Mouse (Mus musculus) adrenal gland, adult 18-20 months (tissue): ENCODE data around the gene Sept3. TPM values are rescaled to one million over a fixed set of nuclear protein-coding genes. Genes with fewer than 3 reads are reported as not detected.
A peak's percentile ranks its signal among the peaks of the same experiment; 100 is the strongest.
"Not testable (repeated sequence)": the region's sequence is repeated elsewhere in the genome, so short reads cannot be mapped to it uniquely, and the experiment has no call there.

ENCODE experiments used
- DNase-seq, 2 experiments: peaks; one replicate each; pipeline ENCODE4 v3.0.0; 2021 to 2022; ENCODE audit warnings: low spot score in 2 of 2
- long read RNA-seq, 2 experiments: library from polyadenylated mRNA; stranded (forward); transcript quantifications; one replicate each; pipeline ENCODE4 v2.0.0; 2021
- total RNA-seq, 2 experiments: library from RNA; stranded (reverse); gene quantifications; 1 replicate in 1 of 2; 2 replicates in 1 of 2; pipeline ENCODE4 v1.2.3; 2021

Sept3 gene
- total RNA-seq: 1 to 10 TPM; 3.4 to 3.8 TPM
- long read RNA-seq, experiment 1: 0 reads
- long read RNA-seq, experiment 2: 0 reads

DNA sequence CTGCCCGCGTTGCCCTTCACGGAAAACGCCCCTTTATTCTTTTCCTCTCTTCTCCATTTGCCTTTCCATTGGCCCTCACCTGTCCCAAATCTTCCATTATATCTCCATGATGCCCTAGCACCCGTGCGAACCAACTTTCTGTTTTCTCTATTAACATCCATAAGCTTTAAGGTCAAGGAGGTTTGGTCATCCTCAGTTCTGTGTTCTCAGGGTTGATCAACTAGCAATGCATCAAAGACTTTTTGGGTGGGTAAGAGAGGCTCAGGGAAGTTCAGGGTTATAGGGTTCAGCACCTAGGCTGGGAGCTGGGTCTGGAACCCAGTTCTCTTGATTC lies at the start of gene Sept3:
TSS of gene Sept3 (plus strand) at position 301 of the 334 bp plus-strand sequence.
- DNase-seq: no peak

DNA sequence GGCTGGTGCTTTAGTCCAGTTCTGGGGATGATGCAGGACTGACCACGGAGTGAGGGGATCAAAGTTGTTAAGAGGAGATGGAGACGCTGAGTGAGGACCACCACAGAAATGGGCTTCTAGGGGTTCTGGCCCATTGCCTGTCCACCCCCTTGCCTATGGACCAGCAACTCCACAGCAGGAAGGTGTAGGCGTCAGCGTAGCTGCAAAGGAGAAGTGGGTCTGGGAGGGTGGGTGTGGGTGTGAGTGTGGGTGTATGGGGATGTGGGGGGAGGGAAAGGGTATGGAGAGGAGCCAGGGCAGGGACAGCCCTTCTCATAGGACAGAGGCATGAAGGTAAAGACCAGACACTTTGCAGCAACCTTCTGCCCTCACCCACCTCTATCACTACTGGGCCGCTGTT lies 48.9 kb upstream of the Sept3 start:
- DNase-seq: no peak

- DNase-seq: no peak
These were observed 45.1 kb upstream of the Sept3 start for GRCm38 (mm10) chr15:82229542-82230045.

DNA sequence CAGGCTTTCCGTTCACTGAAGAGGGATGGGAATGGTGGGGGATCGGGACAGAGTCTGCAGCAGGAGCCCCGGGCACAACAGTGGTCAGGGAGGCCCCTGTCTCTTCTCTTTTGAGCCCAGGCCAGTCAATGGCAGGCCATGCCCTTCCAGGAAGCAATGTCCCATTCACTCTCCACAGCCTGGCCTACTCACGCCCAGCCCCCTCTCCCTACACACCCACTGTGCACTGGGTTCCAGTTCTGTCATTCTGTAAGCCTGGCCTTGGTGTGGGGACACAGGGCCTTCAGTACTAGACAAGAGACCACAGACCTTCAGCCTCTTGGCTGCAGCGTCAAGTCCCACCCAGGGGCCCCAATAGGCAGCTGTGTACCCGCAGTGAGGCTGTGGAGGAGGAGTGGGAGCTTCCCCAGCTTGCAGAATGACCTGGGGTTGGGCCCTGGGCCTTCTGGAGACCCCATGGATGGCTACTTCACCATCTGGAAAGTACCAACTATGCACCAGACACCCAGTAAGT lies 44.5 kb upstream of the Sept3 start:
- DNase-seq: no peak

GRCm38 (mm10) chr15:82231100-82231499 lies 43.6 kb upstream of the Sept3 start:
- DNase-seq: no peak

- DNase-seq: no peak
These were observed 42.9 kb upstream of the Sept3 start for GRCm38 (mm10) chr15:82231591-82232378.

DNA sequence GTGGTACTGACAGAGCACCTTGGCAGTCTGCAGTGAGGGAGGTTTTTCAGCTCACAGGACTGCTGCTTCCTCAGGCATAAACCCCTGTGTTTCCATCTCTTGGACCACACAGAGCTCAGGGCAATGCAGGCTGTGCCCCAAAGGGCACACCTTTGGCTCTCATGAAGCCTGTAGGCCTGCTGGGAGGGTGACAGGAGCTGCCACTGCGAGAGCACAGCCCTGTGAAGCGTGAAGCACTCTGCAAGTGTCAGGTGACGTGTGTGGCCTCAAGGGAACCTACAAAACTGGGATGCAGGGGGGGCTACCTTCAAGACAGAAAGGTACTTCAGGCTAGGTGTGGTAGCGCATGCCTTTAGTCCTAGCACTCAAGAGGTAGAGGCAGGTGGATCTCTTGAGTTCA lies 42.0 kb upstream of the Sept3 start:
- no peak for DNase-seq

GRCm38 (mm10) chr15:82235661-82236060 lies 39.0 kb upstream of the Sept3 start:
- peak in 1 of 2 experiments; percentile 13 for DNase-seq

DNA sequence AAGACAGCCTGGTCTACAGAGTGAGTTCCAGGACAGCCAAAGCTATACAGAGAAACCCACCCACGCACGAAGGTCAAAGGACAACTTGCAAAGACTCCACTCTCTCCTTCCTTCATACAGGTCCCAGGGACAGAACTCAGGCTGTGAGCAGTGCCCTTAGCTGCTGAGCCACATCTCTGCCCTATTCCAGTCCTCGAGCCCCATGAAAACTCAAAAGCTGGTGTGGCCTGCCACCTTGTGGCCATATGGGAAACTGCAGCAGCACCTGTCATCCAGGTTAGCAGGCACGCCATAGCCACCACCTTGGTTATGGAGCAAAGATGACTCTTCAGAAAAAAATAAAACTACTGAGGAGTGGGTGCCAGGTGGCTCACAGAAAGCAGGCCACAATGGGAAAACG lies 38.1 kb upstream of the Sept3 start:
- DNase-seq: peak; percentile 81

- no peak for DNase-seq
These were observed 31.4 kb upstream of the Sept3 start for GRCm38 (mm10) chr15:82243311-82243710.

- DNase-seq: no peak
These were observed 31.0 kb upstream of the Sept3 start for GRCm38 (mm10) chr15:82243742-82244114.

DNA sequence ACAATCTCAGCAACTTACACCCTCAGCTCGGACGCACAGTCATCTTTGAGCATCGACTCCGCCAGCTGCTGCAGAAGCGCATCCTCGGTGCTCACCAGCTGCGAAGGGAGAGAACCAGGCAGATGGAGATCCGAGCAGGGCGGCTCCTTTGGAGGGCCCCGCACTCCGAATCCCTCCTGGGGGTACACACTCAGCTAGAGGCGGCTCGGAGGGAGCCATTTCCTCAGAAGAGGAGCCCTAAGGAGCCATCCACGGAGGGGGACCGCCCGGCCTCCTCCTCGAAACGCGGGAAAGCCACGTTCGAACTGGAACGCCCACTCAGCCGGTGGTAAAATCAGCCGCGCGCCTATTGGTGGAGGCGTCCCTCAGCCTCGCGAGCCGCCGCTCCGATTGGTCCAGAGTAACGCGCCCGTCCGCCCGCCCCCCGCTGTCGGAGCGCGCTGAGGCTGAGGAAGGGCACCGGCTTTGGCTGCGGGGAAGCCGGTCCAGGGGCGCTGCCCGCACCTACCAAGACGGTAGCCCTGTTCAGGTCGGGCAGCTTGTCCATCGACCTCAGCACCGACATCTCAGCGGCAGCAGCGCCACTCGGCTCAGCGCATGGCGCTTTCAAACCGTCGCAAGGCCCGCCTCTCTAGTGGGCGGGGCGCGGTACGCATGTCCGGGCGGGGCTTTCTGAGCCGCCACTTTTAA lies 30.4 kb upstream of the Sept3 start, which contains the start of gene Cenpm:
TSS of gene Cenpm (minus strand) at position 634 of the 690 bp plus-strand sequence.
- DNase-seq: peak; percentile 86 to 90

GRCm38 (mm10) chr15:82244805-82245161 lies 29.9 kb upstream of the Sept3 start:
- DNase-seq: not testable (repeated sequence)

- DNase-seq: peak in 1 of 2 experiments; percentile 50
These were observed 27.4 kb upstream of the Sept3 start for GRCm38 (mm10) chr15:82247131-82247776.

DNA sequence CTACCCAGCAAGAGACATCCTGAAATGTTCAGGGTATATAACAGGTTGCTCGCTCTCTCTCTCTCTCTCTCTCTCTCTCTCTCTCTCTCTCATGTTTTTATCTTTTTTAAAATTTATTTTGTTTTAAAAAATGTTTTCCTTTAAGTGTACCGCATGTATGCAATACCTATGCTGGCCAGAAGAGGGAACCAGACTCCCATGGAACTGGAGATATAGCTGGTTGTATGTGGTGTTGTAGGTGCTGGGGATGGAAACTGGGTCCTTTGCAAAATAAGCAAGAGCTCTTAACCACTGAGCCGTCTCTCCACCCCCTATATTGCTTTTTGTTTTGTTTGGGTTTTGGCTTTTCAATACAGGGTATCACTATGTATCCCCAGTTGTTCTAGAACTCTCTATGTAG lies 23.1 kb upstream of the Sept3 start:
- no peak for DNase-seq

DNA sequence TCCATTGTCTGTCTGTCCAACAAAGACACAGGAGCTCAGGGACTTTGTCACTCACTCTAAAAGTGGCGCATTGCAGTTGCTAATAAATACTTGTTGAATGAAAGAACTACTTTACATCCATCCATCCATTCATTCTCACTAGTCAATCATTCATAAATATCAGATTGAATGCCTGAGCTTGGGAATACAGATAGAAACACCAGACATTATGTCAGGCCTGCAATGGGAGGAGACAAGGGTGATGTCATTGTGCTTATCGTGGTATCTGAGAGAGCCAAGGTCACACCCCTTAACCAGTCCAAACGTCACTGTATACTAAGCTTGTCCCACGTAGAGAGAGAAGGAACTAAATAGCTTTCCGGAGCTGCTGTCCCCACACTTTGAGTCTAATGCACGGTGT lies 22.6 kb upstream of the Sept3 start, which contains the start of gene 1500009C09Rik:
TSS of gene 1500009C09Rik (plus strand) at position 301 of the 400 bp plus-strand sequence.
- DNase-seq: no peak

GRCm38 (mm10) chr15:82255248-82255647 lies 19.4 kb upstream of the Sept3 start:
- no peak for DNase-seq

- DNase-seq: no peak
These were observed 18.7 kb upstream of the Sept3 start for GRCm38 (mm10) chr15:82255944-82256383.

DNA sequence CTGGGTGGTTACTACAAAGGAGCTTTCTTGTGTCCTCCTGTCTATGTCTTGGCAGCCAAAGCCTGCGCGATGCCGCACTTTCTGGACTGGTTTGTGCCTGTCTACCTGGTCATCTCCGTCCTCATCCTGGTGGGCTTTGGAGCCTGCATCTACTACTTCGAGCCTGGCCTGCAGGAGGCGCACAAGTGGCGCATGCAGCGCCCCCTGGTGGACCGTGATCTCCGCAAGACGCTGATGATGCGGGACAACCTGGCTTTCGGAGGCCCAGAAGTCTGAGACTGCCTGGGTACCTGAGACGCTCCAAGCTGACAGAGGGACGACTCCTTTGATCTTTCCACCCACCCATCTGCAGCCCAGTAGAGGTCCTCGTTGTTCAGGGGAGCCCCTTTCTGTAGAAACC lies 15.2 kb upstream of the Sept3 start:
- DNase-seq: peak; percentile 46 to 59

GRCm38 (mm10) chr15:82266356-82266755 lies 8.3 kb upstream of the Sept3 start:
- DNase-seq: peak; percentile 69 to 70

DNA sequence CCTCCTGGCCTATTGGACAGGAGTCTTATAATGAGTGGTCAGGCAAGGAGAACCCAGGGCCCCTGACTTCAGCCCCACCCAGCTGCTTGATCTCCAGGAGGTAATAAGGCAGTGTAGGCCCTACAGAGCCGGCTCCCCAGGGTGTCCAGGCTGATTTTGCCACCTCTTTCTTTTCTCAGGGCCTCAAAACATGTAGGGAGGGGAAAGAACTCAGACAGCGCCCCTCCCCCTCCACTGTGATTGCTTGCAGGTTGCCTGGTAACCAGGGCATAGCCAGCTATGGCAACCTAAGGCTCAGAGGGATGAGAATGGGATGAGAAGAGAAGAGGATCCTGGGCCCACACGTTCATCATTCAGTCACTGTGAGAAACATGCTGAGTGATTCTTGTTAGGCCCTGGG lies 6.5 kb upstream of the Sept3 start:
- no peak for DNase-seq
